8 mouse cellular contexts compared by ENCODE assay signal in genomic region chr7:47077451-47077850, GRCm38 (mm10). TPM values are rescaled to one million over a fixed set of nuclear protein-coding genes. Genes with fewer than 3 reads are reported as not detected.
DNase-seq lines count a peak whose midpoint lies in the region; ATAC-seq lines count a peak whose summit lies in the region.

No protein-coding gene starts in this region.

- no peak overlapping the region for H3K4me2 ChIP-seq in liver, embryonic 12.5 days

- no peak overlapping the region for H3K4me3 ChIP-seq in liver, embryonic 12.5 days

- no peak overlapping the region for H3K27ac ChIP-seq in liver, embryonic 12.5 days

- H3K4me1 ChIP-seq in liver, embryonic 12.5 days = peaks cover 7% of the 10 kb centered on the region; the same call in 1 of the 2 replicates

- H3K36me3 ChIP-seq in liver, embryonic 12.5 days = no peaks in the 10 kb centered on the region

- H3K27me3 ChIP-seq in liver, embryonic 12.5 days (replicated peaks) = no peaks in the 10 kb centered on the region; the same call in 1 of the 2 replicates

- DNase-seq in cerebellum, postnatal 10 days = peak; percentile 63 to 72
- DNase-seq in cerebellum, adult 11 months = no peak
- peak; percentile 55 for DNase-seq in liver
- DNase-seq in c-Kit-positive CD71-negative TER-119-negative erythroid progenitor cells, embryonic 14.5 days (ENCODE audit: low read depth) = peak; percentile 52
- no peak for DNase-seq in frontal cortex, postnatal 25 days (ENCODE audit: low spot score in 2 of 2)

- H3K9ac ChIP-seq in liver, embryonic 12.5 days = no peak overlapping the region

- 54% methylated on average over 8 of the region's 8 CpGs for WGBS in liver, embryonic 12.5 days (ENCODE audit: insufficient replicate concordance)

- ATAC-seq in liver, embryonic 12.5 days = no peak
- peak; percentile 36; the same call in 1 of the 2 replicates for ATAC-seq in megakaryocyte, adult 5-6 weeks (ENCODE audit: poor library complexity, severe bottlenecking)
- no peak for ATAC-seq in erythroid progenitor cell, adult 5-6 weeks (replicated peaks; ENCODE audit: low FRiP score, poor library complexity, severe bottlenecking)

- no peaks in the 10 kb centered on the region for H3K9me3 ChIP-seq in liver, embryonic 12.5 days (replicated peaks)

RNA-seq across cellular contexts. Expression of gene Tmem86a, which starts 27.1 kb away (rescaled TPM):
- 20.2 and 20.3 TPM in 2 replicates for polyA plus RNA-seq in liver, embryonic 12.5 days (2016; fragmentation: Nextera tagmentation; extraction: Ambion mirVana)
- total RNA-seq in megakaryocyte, adult 5-6 weeks (2015) = 10.3 and 12.7 TPM in 2 replicates
- 6.3 and 6.4 TPM in 2 replicates for total RNA-seq in megakaryocyte, adult 5-6 weeks (2017)
- 3.6 and 10.1 TPM in 2 replicates for total RNA-seq in erythroid progenitor cell, adult 5-6 weeks (2015; ENCODE audit: low replicate concordance)
- 0.13 TPM in 1 of 2 replicates, not detected in the other for total RNA-seq in erythroid progenitor cell, adult 5-6 weeks (2017; ENCODE audit: low replicate concordance)

RNA-seq across cellular contexts. Expression of gene Ptpn5, which starts 56.0 kb away (rescaled TPM):
- polyA plus RNA-seq in liver, embryonic 12.5 days (2016; fragmentation: Nextera tagmentation; extraction: Ambion mirVana) = 0.23 TPM in 1 of 2 replicates, not detected in the other
- not detected in 2 replicates for total RNA-seq in megakaryocyte, adult 5-6 weeks (2015)
- not detected in 2 replicates for total RNA-seq in megakaryocyte, adult 5-6 weeks (2017)
- not detected in 2 replicates for total RNA-seq in erythroid progenitor cell, adult 5-6 weeks (2015; ENCODE audit: low replicate concordance)
- total RNA-seq in erythroid progenitor cell, adult 5-6 weeks (2017; ENCODE audit: low replicate concordance) = not detected in 2 replicates

Comparison
In these comparisons a context has a peak if more than half of its experiments do, and no peak if none do; other contexts are left out.
1. DNase-seq: peak in cerebellum, postnatal 10 days (2 of 2), liver (single experiment) and c-Kit-positive CD71-negative TER-119-negative erythroid progenitor cells, embryonic 14.5 days (single experiment); none in cerebellum, adult 11 months (single experiment) and frontal cortex, postnatal 25 days (0 of 2).